Mouse (Mus musculus): ENCODE measurements around the gene Tmem86a. TPM values are rescaled to one million over a fixed set of nuclear protein-coding genes. Genes with fewer than 3 reads are reported as not detected.

Gene Tmem86a
- total RNA-seq (2018; cell fraction: chromatin; rRNA removed): 10 to 100 TPM in 15 of 26 experiments, 1 to 10 TPM in 11; 1.0 to 51.2 (median 11.9) TPM
- total RNA-seq (2018; cell fraction: cytosol; rRNA removed): 100 to 1,000 TPM in 22 of 26 experiments, 10 to 100 TPM in 4; 59.2 to 274 (median 187) TPM
- total RNA-seq (2018; cell fraction: nucleus; rRNA removed): 100 to 1,000 TPM in 11 of 26 experiments, 10 to 100 TPM in 14, 1 to 10 TPM in 1; 7.5 to 190 (median 90.8) TPM
- 125 to 195 TPM (median 135 TPM) in 3 replicates for polyA plus RNA-seq (2018)

DNA sequence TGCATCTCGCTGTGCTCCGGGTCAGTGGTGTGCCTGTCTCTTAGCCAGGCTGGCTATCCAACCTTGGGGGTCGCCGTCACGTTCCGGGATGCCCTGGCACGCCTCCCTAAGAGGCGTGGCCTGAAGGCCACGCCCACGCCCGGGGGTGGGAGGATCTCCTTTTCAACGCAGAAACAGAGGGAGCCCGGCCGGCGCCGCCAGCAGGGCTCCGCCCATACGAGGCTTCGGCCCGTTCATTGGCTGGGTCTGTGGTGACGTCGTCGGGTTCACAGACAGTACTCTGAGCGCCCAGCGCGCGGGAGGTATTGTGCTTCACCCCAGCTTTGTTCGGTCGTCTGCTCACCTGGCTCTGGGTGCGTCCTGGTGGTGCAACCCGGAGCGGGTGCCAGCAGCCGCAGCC lies at the start of gene Tmem86a:
Gene Tmem86a (plus strand): TSS at position 236 of the 400 bp plus-strand sequence.
- peak within 1 kb of the TSS; percentile 74 for H3K4me3 ChIP-seq (ENCODE audit: inconsistent target)
- H3K27ac ChIP-seq: peak within 1 kb of the TSS; percentile 98
- H3K36me3 ChIP-seq (ENCODE audit: inconsistent target): peaks cover 17% of the 10 kb centered on the region; the same call in 1 of the 2 replicates
- H3K79me2 ChIP-seq (ENCODE audit: inconsistent target): peaks cover 39% of the 10 kb centered on the region
- under 1% methylated on average over 33 of the region's 33 CpGs for WGBS (ENCODE audit: missing documents)

DNA sequence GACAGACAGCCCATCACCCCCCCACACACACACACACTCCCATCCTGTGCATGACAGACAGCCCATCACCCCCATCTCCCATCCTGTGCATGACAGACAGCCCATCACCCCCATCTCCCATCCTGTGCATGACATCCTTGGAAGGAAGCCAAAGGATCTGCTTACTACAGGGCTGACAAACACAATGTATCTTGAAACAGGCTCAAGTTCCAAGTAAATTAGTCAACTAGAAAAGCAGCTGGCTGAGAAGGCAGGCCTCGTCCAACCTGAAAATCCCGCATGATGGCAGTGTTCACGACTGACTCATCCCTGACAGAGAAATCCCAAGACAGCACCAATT lies 49.8 kb upstream of the Tmem86a start:
- Histone ChIP-seq H3K27ac (no peak overlapping the region), H3K36me3 (ENCODE audit: inconsistent target) (peaks cover 26% of the 10 kb centered on the region), H3K4me3 (ENCODE audit: inconsistent target) (no peak overlapping the region), H3K79me2 (ENCODE audit: inconsistent target) (peaks cover 81% of the 10 kb centered on the region)
- WGBS (ENCODE audit: missing documents): 100% methylated on average over 3 of the region's 3 CpGs

DNA sequence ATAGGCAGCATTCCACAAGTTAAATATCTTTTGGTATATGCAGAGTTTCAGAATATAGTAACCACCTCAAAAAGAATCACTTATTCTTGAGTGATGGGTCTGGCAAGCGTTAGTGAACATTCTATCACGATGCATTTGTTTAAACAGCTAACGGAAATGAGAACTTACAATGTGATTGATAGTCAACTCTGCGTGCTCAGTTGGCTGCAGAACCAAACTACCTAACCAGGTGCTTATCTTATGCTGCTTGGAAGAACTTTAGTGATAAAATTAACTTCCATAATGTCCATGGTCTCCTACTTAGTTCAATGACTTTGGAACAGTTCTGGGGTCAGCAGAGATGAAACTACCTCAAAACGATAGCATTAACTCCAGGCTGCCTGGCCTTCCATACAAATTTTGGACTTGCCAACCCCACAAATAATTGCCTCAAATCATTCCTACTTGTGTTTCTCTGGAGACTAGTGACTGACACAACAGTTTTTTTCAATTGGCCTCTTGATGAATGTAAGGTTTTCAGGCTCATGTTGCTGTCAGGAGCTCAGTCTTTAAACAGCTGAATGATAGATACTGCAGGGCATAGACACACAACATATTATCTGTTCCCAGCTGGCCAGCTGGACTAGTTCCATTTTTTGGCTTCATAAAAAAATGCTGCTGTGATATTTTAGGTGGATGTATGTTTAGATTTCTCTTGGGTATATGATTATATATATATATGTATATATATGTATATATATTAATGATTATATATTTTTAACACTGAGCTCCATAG lies 49.1 kb upstream of the Tmem86a start:
- Histone ChIP-seq H3K4me3 (ENCODE audit: inconsistent target) (no peak overlapping the region), H3K36me3 (ENCODE audit: inconsistent target) (peaks cover 19% of the 10 kb centered on the region), H3K79me2 (ENCODE audit: inconsistent target) (peaks cover 88% of the 10 kb centered on the region), H3K27ac (no peak overlapping the region)
- 87% methylated on average over 5 of the region's 5 CpGs for WGBS (ENCODE audit: missing documents)

DNA sequence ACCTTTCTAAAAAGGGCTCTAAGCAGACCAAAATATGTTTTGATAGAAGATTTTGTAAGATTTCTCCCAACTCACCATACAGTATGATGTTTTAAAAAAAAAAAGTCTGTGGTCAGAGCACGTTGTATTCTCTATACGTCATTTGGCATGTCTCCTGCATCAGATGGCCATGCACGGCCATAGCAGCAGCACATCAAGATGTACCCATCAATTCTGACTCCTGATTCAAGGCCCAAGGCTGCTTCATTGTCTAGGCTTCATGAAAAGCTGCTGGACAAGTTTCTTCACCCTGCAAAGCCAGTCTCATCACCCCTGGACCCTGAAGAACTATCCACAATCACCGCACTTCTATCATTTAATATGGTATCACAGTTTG lies 48.5 kb upstream of the Tmem86a start:
- peaks cover 91% of the 10 kb centered on the region for H3K79me2 ChIP-seq (ENCODE audit: inconsistent target)
- peaks cover 16% of the 10 kb centered on the region for H3K36me3 ChIP-seq (ENCODE audit: inconsistent target)
- WGBS (ENCODE audit: missing documents): 81% methylated on average over 4 of the region's 4 CpGs
- no peak overlapping the region for H3K4me3 ChIP-seq (ENCODE audit: inconsistent target)
- H3K27ac ChIP-seq: no peak overlapping the region

DNA sequence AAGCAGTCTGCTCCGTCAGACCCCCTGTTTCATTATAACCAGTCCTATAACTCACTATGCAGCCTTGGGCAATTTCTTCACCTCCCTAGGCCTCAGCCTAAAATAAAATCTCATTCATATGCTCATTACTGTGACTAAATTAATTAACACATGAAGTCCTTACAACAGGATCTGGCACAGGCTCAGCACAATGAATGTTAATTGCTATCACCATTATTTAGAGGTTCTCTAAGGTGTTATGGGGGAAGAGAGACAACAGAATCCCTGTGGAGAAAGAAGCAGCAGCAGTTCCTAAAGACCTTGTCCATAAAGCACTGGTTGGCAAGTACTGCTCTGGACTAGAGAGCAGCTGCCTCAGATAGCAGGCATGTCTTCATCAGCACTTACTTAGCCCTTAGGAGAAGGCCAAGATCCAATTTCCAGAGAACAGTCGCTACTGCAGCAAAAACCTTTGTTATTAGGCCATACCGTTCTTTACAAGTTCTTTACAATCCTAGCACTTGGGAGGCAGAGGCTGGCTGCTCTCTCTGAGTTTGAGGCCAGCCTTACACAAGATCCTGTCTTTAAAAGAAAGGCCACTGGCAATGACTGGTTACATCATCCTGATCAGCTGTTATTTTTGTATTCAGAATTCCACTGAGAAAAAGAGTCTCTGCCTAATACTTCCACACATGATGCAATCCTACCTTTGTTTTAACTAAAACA lies 46.8 kb upstream of the Tmem86a start:
- 75% methylated on average over 3 of the region's 3 CpGs for WGBS (ENCODE audit: missing documents)
- peaks cover 86% of the 10 kb centered on the region for H3K79me2 ChIP-seq (ENCODE audit: inconsistent target)
- no peak overlapping the region for H3K27ac ChIP-seq

DNA sequence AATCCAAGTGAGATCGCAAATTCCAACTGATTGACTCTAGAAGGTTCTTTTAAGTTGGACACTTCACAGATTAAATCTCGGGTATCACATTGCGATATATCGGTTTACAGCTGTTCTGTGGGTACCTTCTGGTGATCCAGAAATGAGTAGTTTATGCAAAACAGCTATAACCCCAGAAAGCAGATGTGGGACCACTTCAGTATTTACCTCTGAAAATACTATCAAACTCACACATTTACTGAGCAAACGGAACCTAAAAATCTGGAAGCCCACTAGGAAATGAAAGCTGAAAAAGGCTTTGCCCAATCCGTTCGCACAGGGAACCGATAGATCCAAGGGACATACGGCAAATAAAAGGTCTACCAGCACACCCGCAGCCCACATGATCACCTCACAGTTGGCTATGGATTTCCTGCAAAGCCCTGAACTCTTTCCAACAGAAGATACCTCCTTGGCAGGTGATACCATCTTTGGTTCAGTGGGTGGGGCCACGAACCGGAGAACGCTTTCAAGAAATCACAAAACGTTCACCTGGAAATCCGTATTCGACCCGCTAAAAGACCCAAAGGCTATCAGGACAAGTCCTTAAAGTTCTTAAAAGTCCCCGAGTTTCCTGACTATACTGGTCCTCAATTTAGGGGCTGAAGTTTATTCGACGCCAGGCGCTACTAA lies 43.2 kb upstream of the Tmem86a start:
- no peaks in the 10 kb centered on the region for H3K36me3 ChIP-seq (ENCODE audit: inconsistent target)
- H3K4me3 ChIP-seq (ENCODE audit: inconsistent target): peak overlapping the region; percentile 84
- H3K27ac ChIP-seq: peak overlapping the region; percentile 89
- H3K79me2 ChIP-seq (ENCODE audit: inconsistent target): peaks cover 67% of the 10 kb centered on the region
- WGBS (ENCODE audit: missing documents): 4% methylated on average over 21 of the region's 21 CpGs

More for the DNA sequence above, 46.8 kb upstream of the Tmem86a start:
- H3K36me3 ChIP-seq (ENCODE audit: inconsistent target): no peaks in the 10 kb centered on the region
- no peak overlapping the region for H3K4me3 ChIP-seq (ENCODE audit: inconsistent target)

DNA sequence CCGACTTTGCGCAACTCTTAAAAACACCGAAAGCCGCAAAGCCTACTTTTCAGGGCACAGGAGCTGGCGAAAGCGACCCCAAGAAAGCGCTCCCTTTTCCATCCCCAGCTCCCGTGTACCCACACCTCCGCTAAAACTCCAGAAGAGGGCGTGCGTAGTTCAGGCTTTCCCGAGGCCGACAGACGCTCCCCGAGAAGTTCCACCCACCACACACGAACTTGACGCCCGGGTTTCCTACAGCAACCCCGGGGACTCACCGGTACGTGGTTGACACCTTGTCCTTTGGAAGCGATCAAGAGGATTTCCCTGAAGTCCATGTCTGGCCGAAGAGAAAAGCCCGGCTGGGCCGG lies 42.6 kb upstream of the Tmem86a start:
- Histone ChIP-seq H3K27ac (peak overlapping the region; percentile 89), H3K79me2 (ENCODE audit: inconsistent target) (peaks cover 61% of the 10 kb centered on the region), H3K36me3 (ENCODE audit: inconsistent target) (no peaks in the 10 kb centered on the region), H3K4me3 (ENCODE audit: inconsistent target) (peak overlapping the region; percentile 84)
- under 1% methylated on average over 25 of the region's 25 CpGs for WGBS (ENCODE audit: missing documents)

DNA sequence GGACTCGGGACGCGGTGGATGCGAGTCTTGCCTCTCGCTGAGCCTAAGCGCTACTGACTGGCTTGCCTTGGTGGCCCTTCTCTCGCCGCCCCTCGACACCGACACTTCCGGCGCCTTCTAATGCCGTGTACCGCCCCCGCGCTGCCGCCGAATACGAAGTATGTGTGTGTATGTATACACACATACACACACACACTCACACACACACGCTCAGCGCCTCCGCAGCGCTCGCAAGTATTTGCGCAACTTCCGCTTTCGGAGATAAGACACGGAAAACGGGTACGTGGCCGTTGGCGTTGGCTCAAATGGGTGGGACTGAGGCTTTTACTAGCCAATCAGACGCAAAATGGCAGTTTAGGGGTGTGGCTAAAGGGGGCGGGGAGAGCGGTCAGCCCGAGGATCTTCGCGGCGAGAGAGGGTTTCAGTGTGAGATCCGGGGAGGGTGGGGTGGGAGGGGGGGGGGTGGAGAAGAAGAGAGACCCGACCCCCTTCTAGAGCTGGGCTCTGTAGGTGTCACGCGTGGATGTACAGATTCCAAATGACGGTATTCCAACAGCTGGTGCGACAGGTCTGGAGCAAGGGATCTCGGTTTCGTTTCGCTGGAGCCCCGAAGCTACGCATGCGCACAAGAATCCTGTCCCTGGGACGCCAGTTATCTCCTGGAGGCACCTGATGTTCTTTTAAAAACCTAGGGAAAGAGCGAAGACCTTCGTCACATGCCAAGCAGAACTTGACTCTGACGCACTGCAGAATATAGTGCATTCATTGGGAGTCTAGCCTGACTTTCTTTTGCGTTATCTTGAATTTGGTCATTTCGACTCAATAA lies 42.0 kb upstream of the Tmem86a start, which contains the start of gene Spty2d1:
Gene Spty2d1 (minus strand): TSS at position 244 of the 826 bp plus-strand sequence.
- H3K4me3 ChIP-seq (ENCODE audit: inconsistent target): peak within 1 kb of the TSS; percentile 84
- no peaks in the 10 kb centered on the region for H3K36me3 ChIP-seq (ENCODE audit: inconsistent target)
- WGBS (ENCODE audit: missing documents): under 1% methylated on average over 42 of the region's 57 CpGs
- H3K27ac ChIP-seq: peak within 1 kb of the TSS; percentile 89
- H3K79me2 ChIP-seq (ENCODE audit: inconsistent target): peaks cover 55% of the 10 kb centered on the region

DNA sequence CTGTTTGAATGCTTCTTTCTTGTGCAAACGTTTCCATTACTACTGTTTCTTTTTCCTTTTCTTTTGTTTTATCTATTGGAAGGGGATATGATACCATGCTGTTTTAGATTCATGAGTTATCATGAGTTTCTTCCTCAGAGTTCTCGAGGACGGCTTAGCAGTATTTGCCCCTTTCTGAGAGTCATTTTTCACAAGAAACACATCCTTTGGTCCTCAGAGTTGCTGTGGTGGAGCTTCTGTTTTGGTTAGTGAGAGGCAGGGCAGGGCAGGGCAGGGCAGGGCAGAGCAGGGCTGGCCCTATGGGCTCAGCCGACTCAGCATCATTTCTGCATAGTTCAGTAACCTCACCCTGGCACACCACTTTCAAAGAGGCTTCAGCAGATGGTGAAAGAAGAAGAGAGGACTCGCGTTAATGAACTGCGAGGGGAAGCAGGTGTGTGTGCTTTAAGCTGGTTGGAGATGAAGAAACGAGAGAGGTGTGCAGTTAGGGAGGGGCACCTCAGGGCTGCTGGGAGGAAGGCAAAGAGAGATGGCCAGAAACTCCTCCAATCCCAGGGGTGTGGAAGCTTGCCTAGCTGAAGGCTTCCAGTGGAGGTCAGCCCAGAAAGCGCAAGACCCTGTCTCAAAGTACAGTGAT lies 37.2 kb upstream of the Tmem86a start:
- no peaks in the 10 kb centered on the region for H3K36me3 ChIP-seq (ENCODE audit: inconsistent target)
- no peak overlapping the region for H3K4me3 ChIP-seq (ENCODE audit: inconsistent target)
- 23% methylated on average over 9 of the region's 9 CpGs for WGBS (ENCODE audit: missing documents)
- peaks cover 11% of the 10 kb centered on the region; the same call in 1 of the 2 replicates for H3K79me2 ChIP-seq (ENCODE audit: inconsistent target)
- H3K27ac ChIP-seq: no peak overlapping the region

DNA sequence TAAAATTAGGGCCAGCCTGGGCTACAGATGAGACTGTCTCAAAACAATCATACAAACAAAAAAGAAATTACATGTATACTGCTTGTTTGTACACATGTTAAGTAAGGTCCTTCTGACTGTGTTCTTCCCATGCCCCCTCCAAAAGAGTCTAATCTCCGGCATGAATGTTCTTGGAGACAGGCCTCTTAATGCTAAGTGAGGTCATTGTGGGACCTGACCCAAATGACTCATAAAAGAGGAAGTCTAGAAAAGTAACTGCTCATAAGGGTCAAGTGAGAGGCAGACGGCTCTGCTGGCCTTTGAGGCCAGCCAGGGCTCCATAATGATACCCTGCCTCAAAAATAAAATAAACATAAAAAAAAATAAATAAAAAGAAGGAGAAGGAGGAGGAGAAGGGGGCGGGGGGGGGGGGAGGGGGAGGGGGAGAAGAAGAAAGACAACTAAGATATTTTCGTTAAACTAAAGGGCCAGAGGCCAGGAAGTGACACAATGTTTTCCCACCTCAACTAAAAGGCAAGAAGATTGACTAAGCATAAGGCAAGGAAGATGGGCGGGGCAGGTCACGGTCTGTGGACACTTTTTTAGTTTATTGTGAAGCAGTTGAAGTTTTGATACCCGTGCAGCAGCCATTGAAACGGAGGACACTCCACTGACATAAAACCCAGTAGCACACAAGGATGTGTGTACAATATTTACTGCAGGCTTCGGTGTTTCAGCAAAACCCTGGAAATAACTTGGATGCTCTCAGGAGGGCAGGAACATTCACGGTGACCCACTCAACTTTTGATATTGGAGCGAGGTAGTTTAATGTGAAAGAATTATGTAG lies 35.6 kb upstream of the Tmem86a start:
- peak overlapping the region; percentile 71 for H3K27ac ChIP-seq
- H3K4me3 ChIP-seq (ENCODE audit: inconsistent target): no peak overlapping the region
- H3K79me2 ChIP-seq (ENCODE audit: inconsistent target): no peaks in the 10 kb centered on the region; the same call in 1 of the 2 replicates
- H3K36me3 ChIP-seq (ENCODE audit: inconsistent target): no peaks in the 10 kb centered on the region
- 28% methylated on average over 10 of the region's 11 CpGs for WGBS (ENCODE audit: missing documents)

DNA sequence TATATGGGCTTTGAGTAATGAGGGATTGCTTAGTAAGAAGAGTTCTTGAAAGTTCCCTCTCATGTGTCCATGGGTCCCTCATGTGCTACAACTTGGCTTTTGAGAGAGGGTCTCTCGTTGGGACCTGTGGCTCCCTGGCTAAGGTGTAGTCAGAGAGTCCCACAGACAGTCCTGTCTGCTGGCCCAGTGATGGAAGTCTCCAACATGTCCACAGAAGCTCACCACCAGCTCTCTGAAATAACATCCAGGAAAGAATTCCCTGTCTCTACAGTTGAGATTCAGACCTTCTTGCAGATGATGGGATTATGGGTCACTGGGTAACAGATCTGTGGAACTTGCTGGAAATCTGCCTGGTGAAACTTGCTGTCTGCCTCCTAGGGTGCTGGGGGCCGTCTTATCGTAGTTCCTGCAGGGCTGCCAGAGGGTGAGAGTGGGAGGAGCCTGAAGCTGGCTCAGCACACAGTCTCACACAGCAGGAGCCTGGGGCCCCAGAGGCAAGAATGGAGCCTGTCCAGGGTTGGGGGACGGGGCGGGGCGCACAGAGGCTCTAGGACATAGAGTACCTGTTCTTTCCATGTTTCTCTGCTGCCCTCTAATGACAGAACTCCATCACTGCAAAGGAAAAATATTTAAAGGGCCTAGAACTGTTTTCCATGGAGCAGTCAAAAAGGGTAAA lies 34.9 kb upstream of the Tmem86a start:
- H3K36me3 ChIP-seq (ENCODE audit: inconsistent target): no peaks in the 10 kb centered on the region
- H3K4me3 ChIP-seq (ENCODE audit: inconsistent target): no peak overlapping the region
- no peaks in the 10 kb centered on the region for H3K79me2 ChIP-seq (ENCODE audit: inconsistent target)
- H3K27ac ChIP-seq: peak overlapping the region; percentile 71
- 6% methylated on average over 4 of the region's 6 CpGs for WGBS (ENCODE audit: missing documents)

DNA sequence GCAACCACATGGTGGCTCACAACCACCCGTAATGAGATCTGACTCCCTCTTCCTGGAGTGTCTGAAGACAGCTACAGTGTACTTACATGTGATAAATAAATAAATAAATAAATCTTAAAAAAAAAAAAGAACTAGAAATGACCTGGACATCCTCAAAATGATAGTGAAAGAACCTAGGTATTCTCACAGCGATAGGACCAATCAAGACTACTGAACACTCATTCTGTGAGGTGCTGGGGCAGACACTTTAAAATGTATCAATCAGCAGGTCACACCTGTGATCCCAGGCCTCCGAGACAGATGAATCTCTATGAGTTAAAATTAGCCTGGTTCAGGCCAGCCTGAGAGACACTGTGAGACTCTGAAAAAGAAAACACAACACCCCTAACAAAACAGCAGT lies 33.8 kb upstream of the Tmem86a start:
- H3K4me3 ChIP-seq (ENCODE audit: inconsistent target): no peak overlapping the region
- H3K79me2 ChIP-seq (ENCODE audit: inconsistent target): no peaks in the 10 kb centered on the region
- WGBS (ENCODE audit: missing documents): 85% methylated on average over 2 of the region's 3 CpGs
- no peak overlapping the region for H3K27ac ChIP-seq
- no peaks in the 10 kb centered on the region for H3K36me3 ChIP-seq (ENCODE audit: inconsistent target)

All from macrophage (primary cell).